Mouse (Mus musculus) hindbrain, embryonic 16.5 days (tissue): Measurements from ENCODE around the gene U2af1. TPM values are rescaled to one million over a fixed set of nuclear protein-coding genes. Genes with fewer than 3 reads are reported as not detected.

Source experiments
- ATAC-seq: fragments of 200-750 bp; cut with Nextera tagmentation; 2 replicates; pipeline ENCODE4 v1.8.0; 2017; ENCODE audit warnings: moderate TSS enrichment, moderate library complexity
- H3K27ac ChIP-seq: fragments of 300-500 bp; sonication (generic); 2 replicates; pipeline ENCODE4 v1.5.1; 2014; ENCODE audit warnings: low read depth, mild to moderate bottlenecking, control low read depth, low read length, moderate library complexity
- H3K27me3 ChIP-seq: fragments of 300-500 bp; sonication (generic); replicated peaks from 2 replicates; pipeline ENCODE4 v1.6.1; 2014; ENCODE audit warnings: low read length; ENCODE audit not compliant: control insufficient read depth, insufficient read depth
- H3K36me3 ChIP-seq: fragments of 300-500 bp; sonication (generic); 2 replicates; pipeline ENCODE4 v1.6.1; 2014; ENCODE audit warnings: mild to moderate bottlenecking, low read length, moderate library complexity, mixed read lengths; ENCODE audit not compliant: control insufficient read depth, insufficient read depth
- H3K4me1 ChIP-seq: fragments of 300-500 bp; sonication (generic); 2 replicates; pipeline ENCODE4 v1.6.1; 2014; ENCODE audit warnings: low read depth, low read length; ENCODE audit not compliant: control insufficient read depth, insufficient read depth
- H3K4me2 ChIP-seq: fragments of 300-500 bp; sonication (generic); 2 replicates; pipeline ENCODE4 v1.6.1; 2014; ENCODE audit warnings: mild to moderate bottlenecking, low read length, control low read depth, moderate library complexity
- H3K4me3 ChIP-seq: fragments of 300-500 bp; sonication (generic); 2 replicates; pipeline ENCODE4 v1.5.1; 2014; ENCODE audit warnings: mild to moderate bottlenecking, low read length, control low read depth, moderate library complexity
- H3K9ac ChIP-seq: fragments of 300-500 bp; sonication (generic); 2 replicates; pipeline ENCODE4 v1.6.1; 2014; ENCODE audit warnings: low read depth, mild to moderate bottlenecking, control low read depth, low read length, moderate library complexity
- H3K9me3 ChIP-seq: fragments of 300-500 bp; sonication (generic); 2 replicates; pipeline ENCODE4 v1.6.1; 2014; ENCODE audit warnings: mild to moderate bottlenecking, low read length, moderate library complexity; ENCODE audit not compliant: control insufficient read depth
- WGBS: fragments of 180-500 bp; shearing (Covaris S2); extraction: QIAGEN DNeasy Blood & Tissue Kit; methylation state at CpG from one replicate; pipeline ENCODE4 v1.1.7; 2014; 5-methylcytosine and 5-hydroxymethylcytosine counted together
- polyA plus RNA-seq: library from polyadenylated mRNA; unstranded; fragments of >200 nt; fragmentation: Nextera tagmentation; extraction: Ambion mirVana; gene quantifications from 2 replicates; pipeline ENCODE4 v1.2.1, GENCODE M21; 2015

U2af1 gene
- polyA plus RNA-seq, 1 experiment from 2014 or later: 158 TPM

DNA sequence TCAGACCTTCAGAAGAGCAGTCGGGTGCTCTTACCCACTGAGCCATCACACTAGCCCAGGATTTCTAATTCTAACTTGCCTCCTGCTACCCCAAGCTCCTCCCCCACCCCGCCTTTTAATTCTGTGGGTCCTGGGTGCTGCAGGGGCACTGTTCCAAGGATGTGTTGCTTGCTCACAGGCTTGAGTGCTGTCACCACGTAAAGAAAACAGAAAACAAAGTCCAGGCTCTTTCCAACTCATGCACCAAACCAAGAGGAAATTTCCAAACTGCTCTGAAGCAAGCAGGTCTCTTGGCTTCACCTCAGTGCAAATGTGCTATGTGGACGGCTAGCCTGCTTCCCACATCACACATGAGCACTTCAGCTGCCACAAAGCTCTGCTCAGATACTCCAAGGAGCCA is 3.3 kb downstream of the U2af1 start:
- Histone ChIP-seq H3K36me3 (peaks cover 29% of the 10 kb centered on the region), H3K9ac (no peak overlapping the region), H3K4me1 (peaks cover 8% of the 10 kb centered on the region), H3K4me3 (no peak overlapping the region), H3K4me2 (no peak overlapping the region), H3K9me3 (no peaks in the 10 kb centered on the region), H3K27ac (no peak overlapping the region), H3K27me3 (no peaks in the 10 kb centered on the region)
- WGBS: 80% methylated on average over 4 of the region's 4 CpGs
- ATAC-seq: no peak

DNA sequence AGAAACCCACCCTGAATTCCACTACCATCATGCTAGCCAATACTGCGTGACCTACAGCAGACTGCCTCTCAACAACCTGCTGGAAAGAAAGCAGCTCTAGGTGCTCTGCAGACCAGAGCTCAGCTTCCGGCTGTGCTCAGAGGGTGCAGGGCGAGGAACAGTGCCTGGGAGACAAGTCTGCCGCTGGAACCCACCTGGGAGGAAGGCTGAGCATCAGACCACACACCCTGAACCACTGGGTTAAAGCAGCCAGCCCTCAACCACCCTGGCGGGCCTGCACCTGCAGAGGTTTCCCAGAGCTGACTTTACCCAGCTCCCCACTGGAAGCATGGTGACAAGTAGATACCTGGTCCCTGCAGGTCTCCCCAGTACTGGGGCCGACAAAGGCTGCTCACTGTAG is 5.4 kb downstream of the U2af1 start:
- H3K27me3 ChIP-seq: no peaks in the 10 kb centered on the region
- H3K27ac ChIP-seq: no peak overlapping the region
- H3K9me3 ChIP-seq: no peaks in the 10 kb centered on the region
- no peak for ATAC-seq
- no peak overlapping the region for H3K9ac ChIP-seq
- peaks cover 40% of the 10 kb centered on the region for H3K36me3 ChIP-seq
- no peak overlapping the region for H3K4me2 ChIP-seq
- H3K4me1 ChIP-seq: peaks cover 8% of the 10 kb centered on the region
- 90% methylated on average over 6 of the region's 6 CpGs for WGBS
- H3K4me3 ChIP-seq: no peak overlapping the region

DNA sequence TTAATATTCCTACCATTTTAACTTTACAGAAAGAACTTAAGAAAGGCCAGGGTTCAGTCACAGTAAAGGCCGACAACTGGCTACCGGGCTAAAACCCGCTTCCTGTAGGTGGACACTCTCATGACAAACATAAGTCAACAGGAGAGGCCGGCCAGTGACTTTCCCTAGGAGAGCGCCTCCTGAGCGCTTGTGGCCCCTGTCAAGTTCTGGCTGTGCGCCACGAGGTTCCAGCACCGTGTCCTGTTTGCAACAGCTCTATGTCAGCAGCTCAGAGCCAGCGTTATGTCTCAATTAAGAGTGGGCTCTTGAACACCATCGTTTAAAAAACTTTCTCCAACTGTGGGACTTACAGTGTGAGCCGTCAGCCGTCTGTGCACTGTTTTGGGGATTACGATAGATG is 6.5 kb downstream of the U2af1 start:
- no peak overlapping the region for H3K27ac ChIP-seq
- H3K4me3 ChIP-seq: no peak overlapping the region
- H3K4me1 ChIP-seq: peaks cover 2% of the 10 kb centered on the region
- H3K9me3 ChIP-seq: no peaks in the 10 kb centered on the region
- no peak overlapping the region for H3K4me2 ChIP-seq
- H3K36me3 ChIP-seq: peaks cover 50% of the 10 kb centered on the region
- no peak for ATAC-seq
- no peaks in the 10 kb centered on the region for H3K27me3 ChIP-seq
- no peak overlapping the region for H3K9ac ChIP-seq
- 85% methylated on average over 14 of the region's 14 CpGs for WGBS

DNA sequence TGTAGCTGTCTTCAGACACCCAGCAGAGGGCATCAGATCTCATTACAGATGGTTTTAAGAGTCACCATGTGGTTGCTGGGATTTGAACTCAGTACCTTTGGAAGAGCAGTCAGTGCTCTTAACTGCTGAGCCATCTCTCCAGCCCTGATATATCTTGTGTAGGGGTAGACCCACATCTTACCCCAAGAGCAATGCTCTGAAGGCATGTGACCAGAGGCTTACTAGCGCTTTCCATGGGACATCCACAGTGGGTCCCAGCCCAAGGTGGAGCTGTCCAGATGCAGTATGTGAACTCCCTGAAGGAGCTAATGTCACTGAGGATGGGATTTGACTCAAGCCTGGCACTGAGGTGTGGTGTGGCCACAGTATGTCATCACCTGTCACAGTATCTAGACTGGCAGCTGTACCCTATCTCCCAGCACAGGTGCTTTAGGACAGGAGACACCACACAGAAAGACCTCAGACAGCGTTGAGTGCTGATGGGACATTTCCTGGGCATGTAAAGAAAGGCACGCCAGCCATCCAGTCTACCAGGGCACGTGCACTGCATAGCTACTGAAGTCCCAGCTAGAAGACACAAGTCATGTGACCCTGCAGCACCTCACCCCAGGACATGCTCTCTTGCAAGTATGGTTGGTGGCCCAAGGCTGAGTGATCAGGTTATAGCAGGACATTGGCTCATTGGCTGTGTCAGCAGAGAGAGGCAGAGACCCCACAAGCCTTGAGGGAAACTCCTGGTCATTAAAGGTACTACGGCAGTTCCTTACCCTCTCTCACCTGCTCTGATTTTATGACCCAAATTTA is 12.3 kb downstream of the U2af1 start:
- no peak for ATAC-seq

DNA sequence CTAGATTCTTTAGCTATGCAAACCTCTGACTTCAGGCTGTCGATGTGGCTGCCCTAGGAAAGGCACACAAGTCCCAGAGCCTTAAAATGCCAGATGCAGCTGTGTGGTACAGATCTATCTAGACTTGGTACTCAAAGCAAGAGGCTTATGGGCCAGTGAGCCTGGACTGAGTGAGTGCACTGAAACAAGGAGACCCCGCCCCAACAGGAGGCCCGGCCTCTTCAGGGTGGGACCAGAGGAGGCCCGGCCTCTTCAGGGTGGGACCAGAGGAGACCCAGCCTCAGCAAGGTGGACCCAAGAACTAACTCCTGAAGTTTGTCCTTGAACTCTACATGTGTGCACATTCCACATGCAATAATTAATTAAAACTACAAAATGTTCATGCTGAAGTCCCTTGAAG is 15.8 kb downstream of the U2af1 start:
- no peaks in the 10 kb centered on the region for H3K4me1 ChIP-seq
- no peak overlapping the region for H3K4me2 ChIP-seq
- H3K27ac ChIP-seq: no peak overlapping the region
- H3K36me3 ChIP-seq: peaks cover 18% of the 10 kb centered on the region
- H3K9ac ChIP-seq: no peak overlapping the region
- H3K4me3 ChIP-seq: no peak overlapping the region
- no peaks in the 10 kb centered on the region for H3K27me3 ChIP-seq
- 81% methylated on average over 4 of the region's 4 CpGs for WGBS
- no peaks in the 10 kb centered on the region for H3K9me3 ChIP-seq
- no peak for ATAC-seq

More for the DNA sequence above, 12.3 kb downstream of the U2af1 start:
- WGBS: 98% methylated on average over 5 of the region's 5 CpGs
- H3K4me2 ChIP-seq: no peak overlapping the region
- H3K4me1 ChIP-seq: no peaks in the 10 kb centered on the region
- peaks cover 41% of the 10 kb centered on the region for H3K36me3 ChIP-seq
- no peak overlapping the region for H3K4me3 ChIP-seq
- no peaks in the 10 kb centered on the region for H3K9me3 ChIP-seq
- no peak overlapping the region for H3K9ac ChIP-seq
- no peak overlapping the region for H3K27ac ChIP-seq
- H3K27me3 ChIP-seq: no peaks in the 10 kb centered on the region

DNA sequence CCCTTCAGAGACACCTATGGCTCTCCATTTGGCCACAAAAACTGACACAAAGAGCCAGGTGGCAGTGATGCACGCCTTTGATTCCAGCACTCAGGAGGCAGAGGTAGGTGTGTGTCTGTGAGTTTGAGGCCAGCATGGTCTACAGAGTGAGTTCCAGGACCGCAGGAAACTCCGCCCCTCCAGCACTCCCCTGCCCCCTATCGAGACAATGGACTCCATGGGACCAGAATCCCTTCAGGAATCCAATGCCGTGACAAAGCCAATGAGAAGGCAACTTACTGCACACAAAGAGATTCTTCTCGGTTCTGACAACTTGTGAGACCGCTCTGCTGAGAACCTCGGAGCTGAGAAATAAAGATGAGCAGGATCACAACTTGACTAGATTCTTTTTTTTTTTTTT is 16.4 kb downstream of the U2af1 start:
- Histone ChIP-seq H3K27ac (no peak overlapping the region), H3K4me3 (no peak overlapping the region), H3K4me2 (no peak overlapping the region), H3K4me1 (peaks cover under 1% of the 10 kb centered on the region; the same call in 1 of the 2 replicates), H3K27me3 (no peaks in the 10 kb centered on the region), H3K9ac (no peak overlapping the region), H3K36me3 (peaks cover 12% of the 10 kb centered on the region), H3K9me3 (no peaks in the 10 kb centered on the region)
- ATAC-seq: no peak
- WGBS: 34% methylated on average over 8 of the region's 8 CpGs

DNA sequence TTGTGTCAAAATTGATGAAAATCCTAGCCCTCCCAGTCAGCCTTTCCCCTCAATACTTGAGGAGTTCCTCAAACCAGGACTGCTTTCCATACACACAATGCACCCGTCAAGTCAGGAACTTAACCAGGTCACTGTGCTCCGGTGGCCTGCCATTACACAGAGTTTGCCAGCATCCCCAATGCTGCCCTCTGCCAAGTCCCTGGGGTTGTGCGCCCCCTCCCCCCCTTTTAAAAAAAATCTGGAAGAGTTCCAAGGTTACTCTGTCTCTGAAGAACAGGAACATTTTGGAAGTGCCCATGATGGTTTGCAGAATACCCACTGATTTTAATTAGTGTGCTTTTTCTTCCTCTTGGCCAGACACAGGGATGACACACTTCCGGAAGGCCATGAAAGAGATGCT is 19.0 kb downstream of the U2af1 start:
- peaks cover 11% of the 10 kb centered on the region for H3K4me1 ChIP-seq
- no peak overlapping the region for H3K4me2 ChIP-seq
- ATAC-seq: no peak
- H3K27me3 ChIP-seq: peaks cover 9% of the 10 kb centered on the region
- WGBS: 47% methylated on average over 4 of the region's 4 CpGs
- no peaks in the 10 kb centered on the region for H3K9me3 ChIP-seq
- no peak overlapping the region for H3K4me3 ChIP-seq
- no peaks in the 10 kb centered on the region for H3K36me3 ChIP-seq
- no peak overlapping the region; the same call in 1 of the 2 replicates for H3K27ac ChIP-seq
- H3K9ac ChIP-seq: no peak overlapping the region

DNA sequence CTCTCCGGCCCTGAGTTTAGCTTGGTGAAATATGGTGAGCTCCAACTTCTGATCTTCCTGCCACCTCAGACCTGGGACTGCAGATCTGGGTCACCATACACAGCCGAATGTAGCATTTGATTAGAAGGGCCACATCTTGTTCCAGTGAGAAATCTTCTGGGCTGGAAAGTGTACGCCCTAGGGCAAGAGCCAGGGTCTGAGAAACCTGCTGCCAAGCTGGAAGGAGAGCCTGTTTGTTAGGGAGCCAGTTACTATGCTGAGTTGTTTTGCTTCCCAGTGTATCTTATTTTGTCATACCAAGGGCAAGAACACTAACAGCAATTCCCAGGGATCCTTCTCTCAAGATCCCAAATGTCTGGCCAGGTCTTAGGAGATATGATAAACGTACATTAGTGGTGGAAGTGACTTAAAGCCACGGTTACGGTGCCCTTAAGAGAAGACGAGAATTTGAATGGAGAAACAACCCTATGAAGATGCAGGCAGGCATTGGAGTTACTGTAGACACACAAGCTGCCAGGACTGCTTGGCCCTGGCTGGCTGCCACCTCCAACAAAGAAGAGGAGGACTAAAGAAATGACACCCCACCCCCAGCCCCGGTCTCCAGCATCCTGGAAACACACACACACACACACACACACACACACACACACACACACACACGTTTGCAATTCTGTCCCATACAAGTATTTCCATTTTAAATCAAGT is 20.7 kb downstream of the U2af1 start:
- 41% methylated on average over 9 of the region's 9 CpGs for WGBS
- peaks cover 9% of the 10 kb centered on the region for H3K27me3 ChIP-seq
- no peaks in the 10 kb centered on the region for H3K9me3 ChIP-seq
- H3K9ac ChIP-seq: no peak overlapping the region
- peak overlapping the region; percentile 79 for H3K27ac ChIP-seq
- ATAC-seq: peak; percentile 44; the same call in 1 of the 2 replicates
- no peak overlapping the region for H3K4me3 ChIP-seq
- no peaks in the 10 kb centered on the region for H3K36me3 ChIP-seq
- H3K4me2 ChIP-seq: peak overlapping the region; percentile 88; the same call in 1 of the 2 replicates
- peaks cover 11% of the 10 kb centered on the region for H3K4me1 ChIP-seq
